ENCODE assay signal across 7 mouse cellular contexts in genomic region chr5:45519960-45520808, GRCm38 (mm10). TPM values are rescaled to one million over a fixed set of nuclear protein-coding genes. Genes with fewer than 3 reads are reported as not detected.
DNase-seq lines count a peak whose midpoint lies in the region; ATAC-seq lines count a peak whose summit lies in the region.

Gene Med28 (plus strand): TSS chr5:45520229.

- DNase-seq in adrenal gland, postnatal 10 days = peak; percentile 97
- peak; percentile 96 for DNase-seq in embryonic facial prominence, embryonic 10.5 days (ENCODE audit: low spot score)
- peak; percentile 93 for DNase-seq in kidney, adult 11 months
- peak; percentile 99 for DNase-seq in limb, embryonic 10.5 days (ENCODE audit: low spot score)
- DNase-seq in spleen, adult 12 weeks (ENCODE audit: low spot score) = peak; percentile 89

- peak within 1 kb of the TSS; percentile 84 for H3K4me3 ChIP-seq in embryonic facial prominence, embryonic 10.5 days
- H3K4me3 ChIP-seq in limb, embryonic 10.5 days = peak within 1 kb of the TSS; percentile 96
- H3K4me3 ChIP-seq in midbrain, embryonic 13.5 days (replicated peaks) = peak within 1 kb of the TSS; percentile 95

- H3K36me3 ChIP-seq in embryonic facial prominence, embryonic 10.5 days (replicated peaks) = peaks cover 42% of the 10 kb centered on the region
- peaks cover 41% of the 10 kb centered on the region for H3K36me3 ChIP-seq in limb, embryonic 10.5 days
- H3K36me3 ChIP-seq in midbrain, embryonic 13.5 days = peaks cover 13% of the 10 kb centered on the region

- no peaks in the 10 kb centered on the region for H3K27me3 ChIP-seq in embryonic facial prominence, embryonic 10.5 days (replicated peaks; ENCODE audit: low read depth, poor library complexity, severe bottlenecking)
- H3K27me3 ChIP-seq in limb, embryonic 10.5 days (ENCODE audit: low read depth, poor library complexity, severe bottlenecking) = no peaks in the 10 kb centered on the region
- no peaks in the 10 kb centered on the region for H3K27me3 ChIP-seq in midbrain, embryonic 13.5 days

- H3K4me2 ChIP-seq in midbrain, embryonic 13.5 days (replicated peaks) = peak within 1 kb of the TSS; percentile 95

- ATAC-seq in granulocyte monocyte progenitor cell, adult 5-6 weeks (replicated peaks; ENCODE audit: poor library complexity, severe bottlenecking) = peak; percentile 87
- peak; percentile 96 for ATAC-seq in midbrain, embryonic 13.5 days

- peaks cover 12% of the 10 kb centered on the region for H3K4me1 ChIP-seq in embryonic facial prominence, embryonic 10.5 days
- peaks cover 13% of the 10 kb centered on the region for H3K4me1 ChIP-seq in limb, embryonic 10.5 days
- H3K4me1 ChIP-seq in midbrain, embryonic 13.5 days (replicated peaks) = peaks cover 21% of the 10 kb centered on the region

- WGBS in embryonic facial prominence, embryonic 10.5 days = 3% methylated on average over 56 of the region's 56 CpGs
- 3% methylated on average over 56 of the region's 56 CpGs for WGBS in limb, embryonic 10.5 days
- 1% methylated on average over 56 of the region's 56 CpGs for WGBS in midbrain, embryonic 13.5 days

- H3K9me3 ChIP-seq in embryonic facial prominence, embryonic 10.5 days = no peaks in the 10 kb centered on the region
- no peaks in the 10 kb centered on the region for H3K9me3 ChIP-seq in limb, embryonic 10.5 days (replicated peaks)
- H3K9me3 ChIP-seq in midbrain, embryonic 13.5 days = no peaks in the 10 kb centered on the region

- H3K9ac ChIP-seq in midbrain, embryonic 13.5 days (replicated peaks) = peak within 1 kb of the TSS; percentile 90

- H3K27ac ChIP-seq in embryonic facial prominence, embryonic 10.5 days (replicated peaks) = peak within 1 kb of the TSS; percentile 92
- peak within 1 kb of the TSS; percentile 94 for H3K27ac ChIP-seq in limb, embryonic 10.5 days
- H3K27ac ChIP-seq in midbrain, embryonic 13.5 days = peak within 1 kb of the TSS; percentile 81

RNA-seq across cellular contexts. Expression of gene Med28, which starts in this region (rescaled TPM):
- 10 to 100 TPM; 75.1 to 78.8 TPM for total RNA-seq in adrenal gland, postnatal 10 days (2021)
- 296 and 298 TPM in 2 replicates for polyA plus RNA-seq in embryonic facial prominence, embryonic 10.5 days (2016; fragmentation: Nextera tagmentation; extraction: Ambion mirVana)
- total RNA-seq in granulocyte monocyte progenitor cell, adult 5-6 weeks (2014; fragmentation: Nextera tagmentation) = 78.5 and 86.0 TPM in 2 replicates
- 48.9 and 57.0 TPM in 2 replicates for total RNA-seq in granulocyte monocyte progenitor cell, adult 5-6 weeks (2017)
- polyA plus RNA-seq in limb, embryonic 10.5 days (2016; fragmentation: Nextera tagmentation; extraction: Ambion mirVana) = 314 and 323 TPM in 2 replicates
- 293 and 294 TPM in 2 replicates for polyA plus RNA-seq in midbrain, embryonic 13.5 days (2015; fragmentation: Nextera tagmentation; extraction: Ambion mirVana)

Comparison
In these comparisons a context has a peak if more than half of its experiments do, and no peak if none do; other contexts are left out.
1. Peak in every context shown above with its lines: DNase-seq, ATAC-seq, H3K4me3 ChIP-seq and H3K27ac ChIP-seq.